Mouse (Mus musculus) embryonic fibroblast, embryonic 13.5 days (primary cell): ENCODE measurements around the gene H2-T24.

Experiments
- CTCF ChIP-seq: IDR thresholded peaks from 2 replicates; pipeline ENCODE4 v1.5.1; 2011; ENCODE audit warnings: mild to moderate bottlenecking, control low read depth, low read length, moderate library complexity, borderline replicate concordance; ENCODE audit not compliant: insufficient read depth
- POLR2A ChIP-seq: IDR thresholded peaks from 2 replicates; pipeline ENCODE4 v1.6.1; 2011; ENCODE audit warnings: low read depth, mild to moderate bottlenecking, control low read depth, low read length, moderate library complexity

DNA sequence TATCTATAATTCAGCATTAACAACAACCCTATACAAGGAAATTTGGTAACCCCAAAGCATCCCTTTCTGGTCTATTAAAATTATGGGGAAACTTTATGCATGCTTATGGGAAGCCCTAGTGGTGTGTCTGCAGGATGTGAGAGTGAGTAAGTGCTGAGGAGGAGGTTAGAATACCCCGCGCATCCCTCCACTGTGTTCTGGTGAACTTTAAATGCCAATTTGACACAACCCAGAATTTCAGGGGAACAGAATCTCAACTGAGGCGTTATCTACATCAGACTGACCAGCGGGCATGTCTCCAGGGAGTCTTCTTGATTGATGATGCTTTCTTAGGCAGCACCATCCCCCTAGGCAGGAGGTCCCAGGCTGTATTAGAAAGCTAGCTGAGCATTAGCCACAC, 5.5 kb upstream of the H2-T24 start:
- no peak for TF ChIP-seq POLR2A
- no peak for TF ChIP-seq CTCF
